Mouse (Mus musculus) heart, embryonic 14.5 days (tissue): ENCODE results near the gene Gabpb1. TPM values are rescaled to one million over a fixed set of nuclear protein-coding genes. Genes with fewer than 3 reads are reported as not detected.
A peak's percentile ranks its signal among the peaks of the same experiment; 100 is the strongest.

Experiments
- ATAC-seq: fragments of 200-750 bp; cut with Nextera tagmentation; 2 replicates; pipeline ENCODE4 v1.8.0; 2017; ENCODE audit warnings: low read depth, moderate TSS enrichment; ENCODE audit not compliant: insufficient number of reproducible peaks, insufficient read depth, low FRiP score
- H3K27ac ChIP-seq, 2 experiments: fragments of 200-500 bp in 1 of 2; fragments of 300-500 bp in 1 of 2; sonication (generic) in 1 of 2; replicated peaks in 1 of 2; 2 replicates each; pipeline ENCODE4 v1.5.1; 2012 to 2014; ENCODE audit warnings: low read depth in 2 of 2, low read length in 2 of 2, control low read depth in 1 of 2, mild to moderate bottlenecking in 1 of 2, mixed read lengths in 1 of 2; ENCODE audit not compliant: control insufficient read depth in 1 of 2, insufficient read depth in 1 of 2
- H3K27me3 ChIP-seq: fragments of 300-500 bp; sonication (generic); 2 replicates; pipeline ENCODE4 v1.6.1; 2014; ENCODE audit warnings: mild to moderate bottlenecking, low read length, control low read depth; ENCODE audit not compliant: control insufficient read depth, insufficient read depth
- H3K36me3 ChIP-seq: fragments of 300-500 bp; sonication (generic); 2 replicates; pipeline ENCODE4 v1.6.1; 2014; ENCODE audit warnings: mild to moderate bottlenecking, control low read depth, low read length, mixed read lengths; ENCODE audit not compliant: control insufficient read depth, insufficient read depth
- H3K4me1 ChIP-seq, 2 experiments: fragments of 200-500 bp in 1 of 2; fragments of 300-500 bp in 1 of 2; sonication (generic) in 1 of 2; 2 replicates each; pipeline ENCODE4 v1.6.1; 2012 to 2014; ENCODE audit warnings: low read length in 2 of 2, control low read depth in 1 of 2, mixed read lengths in 1 of 2; ENCODE audit not compliant: control insufficient read depth in 2 of 2, insufficient read depth in 2 of 2
- H3K4me2 ChIP-seq: fragments of 300-500 bp; sonication (generic); 2 replicates; pipeline ENCODE4 v1.6.1; 2014; ENCODE audit warnings: mild to moderate bottlenecking, low read length
- H3K4me3 ChIP-seq, 2 experiments: fragments of 200-500 bp in 1 of 2; fragments of 300-500 bp in 1 of 2; sonication (generic) in 1 of 2; 2 replicates each; pipeline ENCODE4 v1.5.1; 2012 to 2014; ENCODE audit warnings: low read length in 2 of 2, mild to moderate bottlenecking in 2 of 2, control low read depth in 1 of 2, low read depth in 1 of 2, moderate library complexity in 1 of 2; ENCODE audit not compliant: control insufficient read depth in 1 of 2, insufficient read depth in 1 of 2
- H3K9ac ChIP-seq: fragments of 300-500 bp; sonication (generic); 2 replicates; pipeline ENCODE4 v1.6.1; 2014; ENCODE audit warnings: mild to moderate bottlenecking, low read length
- H3K9me3 ChIP-seq: fragments of 300-500 bp; sonication (generic); 2 replicates; pipeline ENCODE4 v1.6.1; 2016; ENCODE audit warnings: low read length, control low read depth; ENCODE audit not compliant: control insufficient read depth
- WGBS: fragments of 180-500 bp; shearing (Covaris S2); extraction: QIAGEN DNeasy Blood & Tissue Kit; methylation state at CpG from one replicate; pipeline ENCODE4 v1.1.7; 2014; 5-methylcytosine and 5-hydroxymethylcytosine counted together
- polyA plus RNA-seq: library from polyadenylated mRNA; unstranded; fragments of >200 nt; fragmentation: Nextera tagmentation; extraction: Ambion mirVana; gene quantifications from 2 replicates; pipeline ENCODE4 v1.2.1, GENCODE M21; 2014

Gene Gabpb1
- polyA plus RNA-seq: 33.4 and 34.0 TPM in 2 replicates

DNA sequence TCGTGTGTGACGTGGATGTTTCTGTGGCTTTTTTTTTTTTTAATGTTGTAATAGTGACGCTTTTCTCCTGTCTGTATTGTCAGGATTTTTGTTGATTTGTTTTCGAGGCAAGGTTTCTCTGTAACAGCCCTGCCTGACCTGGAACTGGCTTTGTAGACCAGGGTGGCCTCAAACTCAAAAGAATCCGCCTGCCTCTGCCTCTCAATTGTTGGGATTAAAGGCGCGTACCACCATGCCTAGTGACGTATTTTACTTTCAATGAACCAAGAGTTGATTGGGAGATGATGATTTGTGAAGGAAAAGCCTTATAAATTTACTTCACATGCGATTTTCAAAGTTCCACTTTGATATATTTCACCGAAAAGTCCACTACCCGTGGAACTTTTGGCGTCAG is at the start of gene Gabpb1:
Gene Gabpb1 (minus strand): TSS at position 216 of the 394 bp plus-strand sequence.
- Histone ChIP-seq H3K27me3 (no peaks in the 10 kb centered on the region), H3K4me3 (peak within 1 kb of the TSS; percentile 94 to 95), H3K4me1 (peaks cover 3 to 28% of the 10 kb centered on the region in 2 experiments; a peak in 3 of 4 replicates), H3K4me2 (peak within 1 kb of the TSS; percentile 88), H3K9me3 (no peaks in the 10 kb centered on the region), H3K9ac (peak within 1 kb of the TSS; percentile 99), H3K36me3 (peaks cover 5% of the 10 kb centered on the region; the same call in 1 of the 2 replicates), H3K27ac (peak within 1 kb of the TSS; percentile 99)
- ATAC-seq: no peak
- 21% methylated on average over 12 of the region's 12 CpGs for WGBS

DNA sequence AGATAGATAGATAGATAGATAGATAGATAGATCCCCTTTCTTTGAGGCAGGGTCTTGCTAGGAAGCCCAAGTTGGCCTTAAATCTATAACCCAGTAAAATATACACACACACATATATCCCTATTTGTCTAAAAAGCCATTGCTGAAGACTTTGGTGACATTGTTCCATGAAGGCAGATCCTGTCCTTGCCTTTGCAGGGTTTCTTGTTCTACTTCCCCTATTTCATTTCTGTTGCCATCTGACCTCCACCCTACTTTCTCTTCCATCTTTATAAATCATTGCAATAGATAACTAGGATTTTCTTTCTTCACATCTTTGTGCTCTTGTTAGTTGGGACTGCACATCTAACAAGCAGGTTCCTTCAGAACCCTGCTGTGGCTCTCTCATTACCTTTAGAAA is 36.8 kb upstream of the Gabpb1 start:
- H3K4me3 ChIP-seq: no peak overlapping the region
- H3K36me3 ChIP-seq: peaks cover 5% of the 10 kb centered on the region; the same call in 1 of the 2 replicates
- H3K27ac ChIP-seq: no peak overlapping the region
- no peak for ATAC-seq
- H3K9me3 ChIP-seq: no peaks in the 10 kb centered on the region
- H3K4me2 ChIP-seq: no peak overlapping the region
- H3K27me3 ChIP-seq: no peaks in the 10 kb centered on the region
- no peak overlapping the region for H3K9ac ChIP-seq
- peaks cover 2 to 7% of the 10 kb centered on the region in 2 experiments for H3K4me1 ChIP-seq

DNA sequence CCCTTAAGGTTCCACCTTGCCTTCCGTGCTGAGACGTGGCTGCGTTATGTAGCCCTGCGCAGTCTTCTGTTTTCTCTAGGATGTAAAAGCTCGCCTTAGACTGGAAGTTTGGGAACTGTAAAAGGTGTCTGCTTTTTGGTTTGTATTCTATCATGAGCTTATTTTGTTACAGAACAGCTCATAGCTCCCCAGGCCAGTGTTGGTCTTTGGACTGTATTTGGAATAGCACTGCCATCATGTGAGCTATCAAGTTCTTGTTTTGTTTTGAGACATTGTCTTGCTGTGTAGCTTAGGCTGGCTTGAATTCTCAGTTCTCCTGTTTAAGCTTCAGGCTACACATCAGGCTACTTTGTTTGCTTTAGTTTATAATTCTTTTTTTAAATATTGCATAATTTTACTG is 36.4 kb upstream of the Gabpb1 start:
- Histone ChIP-seq H3K27ac (no peak overlapping the region), H3K4me1 (peaks cover 2 to 10% of the 10 kb centered on the region in 2 experiments), H3K9me3 (no peaks in the 10 kb centered on the region), H3K36me3 (peaks cover 5% of the 10 kb centered on the region; the same call in 1 of the 2 replicates), H3K27me3 (no peaks in the 10 kb centered on the region), H3K4me3 (no peak overlapping the region), H3K9ac (no peak overlapping the region), H3K4me2 (no peak overlapping the region)
- no peak for ATAC-seq
- 94% methylated on average over 5 of the region's 5 CpGs for WGBS

DNA sequence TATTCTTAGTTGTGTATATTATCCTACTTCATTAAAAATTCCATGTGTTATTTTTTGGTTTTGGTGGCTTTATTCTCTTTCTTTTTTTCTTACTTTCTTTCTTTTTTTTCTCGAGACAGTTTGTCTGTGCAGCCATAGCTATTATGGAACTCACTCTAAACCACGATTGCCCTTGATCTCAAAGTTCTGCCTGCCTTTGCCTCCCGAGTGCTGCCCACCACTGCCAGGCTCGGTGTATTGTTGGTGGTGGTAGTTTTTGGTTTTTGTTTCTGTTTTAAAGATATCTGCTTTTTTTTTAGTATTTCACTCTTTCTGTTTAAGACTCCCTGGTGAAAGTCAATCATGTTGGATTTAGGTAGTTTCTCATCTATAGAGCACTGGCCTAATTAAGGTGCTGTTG is 32.2 kb upstream of the Gabpb1 start:
- 73% methylated on average over 4 of the region's 4 CpGs for WGBS
- no peaks in the 10 kb centered on the region for H3K9me3 ChIP-seq
- no peak for ATAC-seq
- peaks cover 5% of the 10 kb centered on the region; the same call in 1 of the 2 replicates for H3K36me3 ChIP-seq
- H3K4me3 ChIP-seq: peak overlapping the region in 1 of 2 experiments; percentile 82; a peak in 2 of 4 replicates
- peak overlapping the region; percentile 90; the same call in 1 of the 2 replicates for H3K9ac ChIP-seq
- H3K27ac ChIP-seq: no peak overlapping the region
- peaks cover 2 to 10% of the 10 kb centered on the region in 2 experiments for H3K4me1 ChIP-seq
- H3K27me3 ChIP-seq: peaks cover 11% of the 10 kb centered on the region; the same call in 1 of the 2 replicates
- H3K4me2 ChIP-seq: peak overlapping the region; percentile 79

DNA sequence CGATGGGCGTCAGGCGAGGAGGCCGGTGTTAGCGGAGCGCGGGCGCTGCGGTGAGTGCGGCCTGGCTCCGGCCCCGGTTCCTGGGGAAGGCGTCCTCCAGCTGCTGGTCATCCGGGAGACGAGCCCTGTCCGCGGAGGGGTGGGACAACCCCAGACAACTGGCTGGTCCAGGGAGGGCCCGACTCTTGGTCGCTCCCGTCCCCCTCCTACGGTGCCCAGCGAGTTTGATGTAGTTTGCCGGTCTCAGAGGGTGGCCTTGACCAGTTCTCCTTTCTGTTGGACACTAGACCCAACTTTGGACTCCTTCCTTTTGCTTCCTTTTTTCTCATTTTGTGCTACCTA is 31.3 kb upstream of the Gabpb1 start:
- H3K9ac ChIP-seq: peak overlapping the region; percentile 90
- H3K27me3 ChIP-seq: peaks cover 11% of the 10 kb centered on the region; the same call in 1 of the 2 replicates
- peaks cover 2 to 10% of the 10 kb centered on the region in 2 experiments for H3K4me1 ChIP-seq
- H3K4me3 ChIP-seq: peak overlapping the region; percentile 82 to 95
- H3K9me3 ChIP-seq: no peaks in the 10 kb centered on the region
- peaks cover 5% of the 10 kb centered on the region; the same call in 1 of the 2 replicates for H3K36me3 ChIP-seq
- peak overlapping the region; percentile 80 to 83 for H3K27ac ChIP-seq
- H3K4me2 ChIP-seq: peak overlapping the region; percentile 79
- under 1% methylated on average over 23 of the region's 23 CpGs for WGBS
- ATAC-seq: peak; percentile 73

DNA sequence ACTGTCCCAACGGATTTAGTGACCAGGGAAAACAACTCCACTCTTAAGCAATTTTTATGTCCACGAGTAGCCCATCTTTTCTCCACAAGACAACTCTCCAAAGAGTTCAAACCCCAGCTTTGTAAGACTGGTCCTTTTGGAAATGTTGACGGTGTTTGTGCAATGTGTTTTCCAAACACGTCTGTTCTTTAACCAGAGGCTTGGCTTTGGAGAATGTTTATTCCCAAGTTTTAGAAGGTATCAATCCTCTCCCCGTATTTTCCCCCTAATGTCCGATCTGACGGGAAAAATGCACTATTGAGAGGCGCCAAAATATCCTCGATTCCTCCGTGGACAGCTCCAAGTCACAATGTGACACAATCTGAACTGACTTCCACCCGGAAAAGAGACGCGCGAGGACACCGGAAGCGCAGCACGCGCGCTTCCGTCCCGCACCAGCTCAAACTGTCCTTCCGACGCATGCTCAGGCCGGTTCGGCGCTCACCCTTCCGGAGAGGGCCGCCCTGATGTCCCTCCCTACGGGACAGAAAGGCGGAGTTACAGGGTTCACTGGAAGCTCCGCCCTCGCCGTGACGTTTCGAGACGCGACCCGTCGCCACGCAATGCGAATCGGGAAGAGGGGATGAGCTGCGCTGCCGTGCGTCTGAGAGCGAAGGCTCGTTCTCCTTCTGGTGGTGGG is 30.8 kb upstream of the Gabpb1 start, which contains the start of gene Usp8:
Gene Usp8 (plus strand): TSS at position 570 of the 679 bp plus-strand sequence.
- H3K9ac ChIP-seq: peak within 1 kb of the TSS; percentile 90
- peaks cover 2 to 10% of the 10 kb centered on the region in 2 experiments for H3K4me1 ChIP-seq
- H3K4me3 ChIP-seq: peak within 1 kb of the TSS; percentile 82 to 95
- peaks cover 11% of the 10 kb centered on the region; the same call in 1 of the 2 replicates for H3K27me3 ChIP-seq
- WGBS: 2% methylated on average over 47 of the region's 47 CpGs
- no peaks in the 10 kb centered on the region for H3K9me3 ChIP-seq
- H3K4me2 ChIP-seq: peak within 1 kb of the TSS; percentile 86
- peak; percentile 100 for ATAC-seq
- H3K36me3 ChIP-seq: peaks cover 5% of the 10 kb centered on the region; the same call in 1 of the 2 replicates
- H3K27ac ChIP-seq: peak within 1 kb of the TSS; percentile 80 to 83

DNA sequence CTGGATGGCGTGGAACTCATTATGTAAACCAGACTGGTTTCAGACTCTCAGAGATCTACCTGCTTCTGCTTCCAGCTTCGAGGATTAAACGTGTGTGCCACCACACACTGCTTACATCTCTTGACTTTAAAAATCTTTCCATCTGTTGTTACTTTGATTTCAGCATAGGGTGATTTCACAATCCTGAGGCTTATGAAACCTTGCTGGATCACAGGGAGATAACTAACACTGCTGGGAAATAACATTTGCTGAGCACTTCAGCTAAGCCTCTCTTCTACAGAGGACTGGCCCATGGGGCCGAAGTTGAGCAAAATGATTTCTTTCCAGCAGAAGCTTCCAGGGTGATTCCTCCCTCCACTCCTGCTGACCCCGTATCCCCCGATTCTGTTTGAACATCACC is 19.1 kb upstream of the Gabpb1 start:
- Histone ChIP-seq H3K36me3 (no peaks in the 10 kb centered on the region), H3K4me3 (no peak overlapping the region), H3K9me3 (no peaks in the 10 kb centered on the region), H3K9ac (no peak overlapping the region), H3K4me1 (no peaks in the 10 kb centered on the region), H3K4me2 (no peak overlapping the region), H3K27me3 (no peaks in the 10 kb centered on the region), H3K27ac (no peak overlapping the region)
- ATAC-seq: no peak
- 81% methylated on average over 6 of the region's 6 CpGs for WGBS
